Mouse (Mus musculus) erythroblast, adult 5-6 weeks (primary cell): Measurements from ENCODE around the gene Igfals. TPM values are rescaled to one million over a fixed set of nuclear protein-coding genes. Genes with fewer than 3 reads are reported as not detected.

Experiments
- ATAC-seq: replicated peaks from 2 replicates; pipeline ENCODE4 v1.8.0; 2016; ENCODE audit warnings: moderate number of reproducible peaks, mild to moderate bottlenecking, moderate TSS enrichment, inconsistent platforms; ENCODE audit not compliant: poor library complexity, low FRiP score, severe bottlenecking
- total RNA-seq, 2 experiments: library from RNA; stranded (forward) in 1 of 2; stranded (reverse) in 1 of 2; fragments of 150-400 nt in 1 of 2; fragments of 200-764, 138-1000 nt in 1 of 2; gene quantifications; 2 replicates each; pipeline versions ENCODE4 v1.2.3 to v1.2.4; 2015 to 2017; ENCODE audit warnings: low replicate concordance in 2 of 2

The Igfals gene
- total RNA-seq, 2 experiments from 2014 or later, result 0.17 TPM; not detected in 1

DNA sequence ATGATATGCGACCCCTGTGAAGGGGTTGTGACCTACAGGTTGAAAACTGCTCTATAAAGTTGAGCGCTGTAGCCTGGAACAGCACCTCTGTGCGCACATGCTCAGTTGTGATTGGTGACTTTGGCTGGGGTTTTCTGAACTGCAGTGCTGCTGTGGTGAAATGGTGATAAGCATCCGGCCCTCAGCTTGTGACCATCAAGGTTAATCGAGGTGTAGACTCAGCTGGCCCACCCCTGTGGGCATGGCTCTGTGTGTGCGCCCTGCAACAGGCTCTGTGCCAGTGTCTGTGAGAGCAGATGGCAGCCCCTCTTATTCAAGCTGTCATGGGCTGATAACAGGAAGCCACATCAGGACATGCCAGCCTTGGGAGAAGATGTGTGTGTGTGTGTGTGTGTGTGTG lies 6.8 kb upstream of the Igfals start:
- ATAC-seq, result peak; percentile 82

DNA sequence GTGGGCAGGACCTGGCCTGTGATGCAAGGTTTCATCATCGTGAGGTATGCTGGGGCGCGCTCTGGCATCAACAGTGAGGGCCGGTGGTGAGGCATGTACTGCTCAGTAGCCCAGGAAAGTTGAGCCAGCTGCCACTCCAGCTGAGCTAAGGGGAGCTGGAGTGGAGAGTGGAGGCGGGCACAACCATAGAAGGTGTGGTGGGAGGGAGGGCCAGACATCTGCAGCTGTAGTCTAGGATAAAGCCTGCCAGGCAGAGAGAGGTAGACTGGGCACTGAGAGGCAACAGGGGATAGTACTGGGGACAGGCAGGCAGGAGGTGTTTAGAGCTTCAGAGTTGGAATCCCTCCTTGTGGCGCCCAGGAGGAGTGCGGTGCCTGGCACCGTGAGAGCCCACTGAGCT lies 5.7 kb upstream of the Igfals start:
- peak; percentile 74 for ATAC-seq

DNA sequence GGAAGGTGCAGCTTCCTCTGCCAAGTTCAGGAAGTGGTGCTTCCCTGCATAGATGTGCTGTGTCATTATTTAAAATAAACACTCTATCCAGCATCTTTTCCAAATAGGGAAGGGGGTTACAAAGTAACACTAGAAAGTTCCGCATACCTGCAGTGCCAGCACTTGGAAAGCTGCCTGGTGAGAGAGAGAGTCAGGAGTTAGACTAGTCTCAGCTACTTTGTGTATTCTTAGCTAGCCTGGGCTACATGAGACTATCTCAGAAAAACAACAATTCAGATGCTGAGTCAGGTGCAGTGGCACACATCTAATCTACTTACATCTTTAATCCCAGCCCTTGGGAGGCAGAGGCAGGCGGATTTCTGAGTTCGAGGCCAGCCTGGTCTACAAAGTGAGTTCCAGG lies 4.0 kb upstream of the Igfals start:
- no peak for ATAC-seq

DNA sequence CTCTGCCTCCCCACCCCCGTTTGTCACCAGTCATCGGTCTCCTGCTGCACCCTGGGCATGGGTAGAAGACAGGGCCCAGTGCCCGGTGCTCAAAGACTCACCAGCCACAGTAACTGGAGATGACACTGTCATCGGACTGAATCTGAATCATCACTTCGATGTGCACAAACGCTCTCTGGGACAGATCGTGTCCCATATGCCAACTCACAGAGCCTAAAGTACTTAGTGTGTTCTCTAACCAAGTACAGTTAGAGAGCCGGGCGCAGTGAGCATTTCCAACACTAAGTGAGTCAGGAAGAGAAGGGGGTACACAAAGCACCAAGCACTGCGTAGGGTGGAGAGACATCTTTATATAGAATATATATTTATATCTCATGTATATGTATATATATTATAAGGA lies 2.1 kb downstream of the Igfals start:
- ATAC-seq, result no peak

DNA sequence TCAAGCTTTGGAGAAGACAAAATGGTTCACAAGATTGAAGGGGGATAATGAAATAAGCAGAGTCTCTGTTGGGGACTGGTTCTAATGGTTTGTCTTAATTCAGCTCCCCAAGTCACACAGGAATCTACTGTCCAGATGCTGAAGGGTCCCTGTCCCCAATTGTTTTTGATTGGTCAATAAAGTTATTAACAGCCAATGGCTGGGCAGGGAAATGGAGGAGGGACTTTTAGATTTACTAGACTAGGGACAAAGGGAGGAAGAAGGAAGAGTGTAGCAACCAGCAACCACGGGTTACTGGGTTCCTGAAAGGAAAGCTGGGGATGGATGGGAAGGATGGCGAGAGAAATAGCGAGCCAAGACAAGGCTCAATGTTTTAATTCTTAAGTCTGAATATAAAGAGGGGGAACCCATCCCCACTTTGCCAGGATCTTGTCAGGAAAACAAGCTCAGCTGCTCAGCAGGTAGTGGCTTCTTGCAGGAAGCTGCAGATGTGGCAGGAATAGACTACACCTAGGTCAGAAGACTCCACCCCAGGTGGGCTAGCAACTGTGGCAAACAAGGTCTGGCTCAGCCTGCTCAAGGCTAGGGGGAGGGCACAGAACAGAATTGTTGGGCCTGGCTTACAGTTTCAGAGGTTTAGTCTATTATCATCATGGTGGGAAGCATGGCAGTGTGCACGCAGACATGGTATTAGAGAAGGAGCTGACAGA lies 8.1 kb downstream of the Igfals start:
- ATAC-seq, result no peak

DNA sequence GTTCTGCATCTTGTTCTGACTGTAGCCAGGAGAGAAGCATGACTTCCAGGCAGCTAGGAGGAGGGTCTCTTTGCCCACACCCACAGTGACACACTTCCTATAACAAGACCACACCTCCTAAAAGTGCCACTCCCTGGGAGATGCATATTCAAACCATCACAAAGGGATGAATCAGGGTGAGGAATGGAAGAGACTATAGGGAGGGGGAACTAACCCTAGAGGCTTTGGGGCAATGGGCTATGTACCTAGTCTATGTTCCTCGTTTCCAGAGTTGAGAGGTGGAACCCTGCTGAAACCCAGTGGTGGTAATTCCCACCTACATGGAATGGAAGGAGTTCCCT lies 8.6 kb downstream of the Igfals start:
- ATAC-seq, result no peak

DNA sequence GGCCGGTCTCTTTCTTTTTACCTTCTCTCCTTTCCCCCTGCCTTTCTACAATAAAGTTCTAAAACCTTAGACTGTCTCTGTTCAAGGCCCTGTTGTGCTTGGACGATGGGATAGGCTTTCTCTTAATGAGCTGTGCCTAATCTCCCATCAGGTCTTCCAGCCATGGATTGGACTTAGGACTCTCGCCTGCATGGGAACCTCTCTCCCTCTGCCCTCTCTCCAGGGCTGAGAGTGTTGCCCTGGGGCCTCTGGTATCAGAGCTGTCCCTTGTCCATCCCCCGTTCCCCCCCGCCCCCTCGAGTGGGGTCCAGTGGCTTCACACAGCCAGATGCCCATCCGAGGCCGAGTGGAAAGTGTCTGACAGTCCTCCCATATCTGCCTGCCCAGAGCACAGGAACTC lies 9.2 kb downstream of the Igfals start:
- ATAC-seq, result no peak

DNA sequence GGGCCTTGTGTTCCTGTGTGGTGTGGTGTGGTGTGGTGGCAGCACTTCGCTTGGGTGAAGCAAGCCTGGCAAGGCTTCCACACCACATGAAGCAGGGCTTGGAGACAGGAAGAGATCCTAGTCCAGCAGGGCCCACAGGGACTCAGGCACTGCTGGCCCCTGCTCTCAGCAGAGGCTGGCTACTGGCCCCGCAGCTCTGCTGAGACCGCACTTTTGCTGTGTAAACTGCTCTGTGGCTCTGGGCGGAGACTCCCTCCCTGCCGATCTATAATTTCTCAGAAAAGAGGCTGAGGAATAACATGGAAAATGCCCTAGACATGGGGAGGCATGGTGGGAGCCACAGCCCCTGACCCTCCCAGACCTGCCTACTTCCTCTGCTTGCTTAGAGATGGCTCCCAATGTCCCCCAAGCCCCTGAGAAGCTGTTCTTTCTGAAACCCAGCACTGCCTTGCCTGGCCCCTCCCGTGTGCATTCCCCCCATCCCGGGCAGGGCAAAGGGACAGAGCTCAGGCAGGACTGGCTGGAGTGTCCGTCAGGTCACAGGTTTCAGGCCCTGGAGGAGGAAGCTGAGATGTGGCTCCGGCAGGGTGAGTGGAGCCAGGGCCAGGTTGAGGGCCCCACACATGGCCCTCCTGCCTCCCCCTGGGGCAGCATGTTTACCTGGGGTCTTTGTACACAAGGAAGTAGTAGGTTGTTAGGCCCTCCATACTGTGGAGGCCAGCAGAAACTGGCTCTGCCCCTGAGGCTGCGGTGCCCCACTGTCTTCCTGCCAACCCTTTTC lies 11.7 kb downstream of the Igfals start:
- ATAC-seq, result no peak

DNA sequence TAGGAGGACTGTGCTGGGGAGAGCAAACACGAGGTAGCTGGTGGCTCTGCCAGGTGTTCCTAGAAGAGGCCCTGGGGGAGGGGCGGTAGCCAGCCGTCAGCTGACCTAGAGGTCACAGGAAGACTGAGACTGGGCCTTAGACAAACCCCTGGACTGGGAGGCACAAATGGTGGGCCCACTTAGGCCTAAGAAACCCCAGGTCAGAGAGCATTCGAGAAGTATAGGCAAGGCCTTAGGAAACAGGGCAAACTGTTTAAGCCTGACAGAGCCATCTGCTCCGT lies 12.3 kb downstream of the Igfals start:
- ATAC-seq, result no peak

DNA sequence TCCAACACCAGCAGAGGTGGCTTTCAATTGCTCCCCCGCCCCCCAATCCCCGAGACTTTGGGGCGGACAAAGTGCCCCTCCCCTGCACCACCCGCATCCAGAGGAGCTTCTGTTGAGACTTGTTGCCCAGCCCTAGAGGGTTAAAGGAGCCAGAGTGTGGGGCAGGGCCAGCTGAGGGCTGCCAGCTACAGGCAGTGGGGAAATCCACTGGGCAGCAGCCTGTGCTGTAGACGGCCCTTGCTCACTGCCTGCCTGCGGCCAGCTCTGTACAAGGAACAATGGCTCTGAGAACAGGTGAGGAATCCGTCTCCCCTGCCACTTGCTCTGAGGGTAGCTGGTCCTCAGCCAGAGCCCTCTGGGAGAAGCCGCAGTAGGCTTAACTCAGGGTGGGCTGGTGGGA lies 12.7 kb downstream of the Igfals start:
- no peak for ATAC-seq

DNA sequence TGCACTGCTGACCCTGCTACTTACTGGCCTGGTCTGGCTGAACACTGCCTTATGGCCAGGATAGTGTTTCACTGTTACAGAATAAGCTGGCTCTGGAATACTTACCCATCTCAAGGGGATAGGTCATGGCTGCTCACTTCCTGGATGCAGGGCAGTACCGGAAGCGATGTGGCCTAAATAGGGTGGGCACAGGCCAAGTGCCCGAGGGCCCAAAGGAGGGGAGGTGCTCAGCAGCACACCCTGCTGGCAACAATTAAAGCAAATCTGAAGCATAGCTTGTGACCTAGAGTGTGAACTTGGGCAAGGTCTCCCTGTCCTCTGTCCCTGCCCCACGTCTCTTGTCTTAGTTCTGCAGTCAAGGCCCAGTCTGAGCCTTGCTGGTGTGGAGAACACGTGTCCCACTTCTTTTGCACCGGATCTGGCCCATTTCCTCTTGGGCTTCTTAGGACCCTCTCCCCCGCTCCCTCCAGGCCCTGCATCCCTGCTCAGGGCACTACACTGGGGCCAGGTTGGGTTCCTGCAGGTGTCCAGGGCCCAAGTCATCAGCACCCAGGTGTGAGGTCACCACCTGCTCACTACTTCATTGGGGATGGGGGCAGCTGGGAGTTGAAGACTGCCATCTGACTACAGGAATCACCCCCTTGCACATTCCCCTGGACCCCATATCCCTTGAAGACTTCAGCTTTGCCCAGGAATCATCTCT lies 16.1 kb downstream of the Igfals start:
- peak; percentile 20; the same call in 1 of the 2 replicates for ATAC-seq

DNA sequence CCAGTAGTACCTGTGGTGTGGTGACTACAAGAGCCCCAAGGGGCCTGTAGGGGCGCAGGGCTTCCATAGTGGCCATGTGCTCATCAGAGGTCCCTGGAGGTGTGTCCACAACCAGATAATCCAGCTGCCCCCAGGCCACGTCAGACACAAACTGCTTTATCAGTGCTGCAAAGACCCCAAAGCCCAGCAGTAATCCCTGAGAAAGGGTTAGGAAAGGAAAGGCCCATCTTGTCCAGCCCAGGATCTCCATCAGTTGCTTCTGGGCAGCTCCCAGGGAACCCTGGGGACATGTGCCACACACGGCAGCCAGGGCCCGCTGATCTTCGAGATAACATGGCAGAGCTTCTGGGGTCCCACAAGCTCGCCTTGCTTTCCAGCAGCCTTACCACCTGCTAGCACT lies 18.6 kb downstream of the Igfals start:
- ATAC-seq, result no peak

DNA sequence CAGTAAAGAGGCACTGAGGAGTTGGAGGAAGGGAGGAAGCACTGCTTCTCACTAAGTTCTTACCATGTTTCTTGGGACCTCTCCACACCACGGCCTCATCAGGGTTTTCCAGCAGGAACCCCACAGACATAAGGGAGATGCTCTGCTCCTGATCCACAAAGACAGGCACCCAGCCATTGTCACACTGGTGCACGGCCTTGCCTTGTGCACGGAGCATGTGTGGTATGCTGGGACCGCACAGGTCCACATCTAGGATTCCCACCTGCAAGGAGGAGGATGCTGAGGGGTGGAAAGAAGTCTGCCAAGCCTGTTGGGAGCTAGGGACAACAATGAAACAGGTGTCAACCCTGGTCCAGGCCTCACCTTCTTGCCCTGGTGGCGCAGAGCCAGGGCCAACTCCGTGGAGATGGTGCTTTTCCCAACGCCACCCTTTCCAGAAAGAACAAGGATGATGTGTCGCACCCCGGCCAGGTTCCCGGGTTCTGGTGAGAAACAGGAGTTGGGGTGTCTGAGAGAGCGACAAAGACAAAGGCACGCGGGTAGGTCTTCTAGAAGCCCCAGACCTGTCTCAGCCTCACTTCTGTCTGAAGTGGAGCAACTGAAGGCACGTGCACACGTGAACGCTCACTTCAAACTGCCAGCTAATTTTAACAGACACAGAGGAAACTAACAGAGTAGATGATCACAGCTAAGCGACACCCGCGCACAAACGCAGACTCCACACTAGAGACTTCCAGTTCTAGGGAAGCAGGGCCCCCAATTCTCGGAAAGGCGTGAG lies 19.7 kb downstream of the Igfals start:
- ATAC-seq, result no peak

DNA sequence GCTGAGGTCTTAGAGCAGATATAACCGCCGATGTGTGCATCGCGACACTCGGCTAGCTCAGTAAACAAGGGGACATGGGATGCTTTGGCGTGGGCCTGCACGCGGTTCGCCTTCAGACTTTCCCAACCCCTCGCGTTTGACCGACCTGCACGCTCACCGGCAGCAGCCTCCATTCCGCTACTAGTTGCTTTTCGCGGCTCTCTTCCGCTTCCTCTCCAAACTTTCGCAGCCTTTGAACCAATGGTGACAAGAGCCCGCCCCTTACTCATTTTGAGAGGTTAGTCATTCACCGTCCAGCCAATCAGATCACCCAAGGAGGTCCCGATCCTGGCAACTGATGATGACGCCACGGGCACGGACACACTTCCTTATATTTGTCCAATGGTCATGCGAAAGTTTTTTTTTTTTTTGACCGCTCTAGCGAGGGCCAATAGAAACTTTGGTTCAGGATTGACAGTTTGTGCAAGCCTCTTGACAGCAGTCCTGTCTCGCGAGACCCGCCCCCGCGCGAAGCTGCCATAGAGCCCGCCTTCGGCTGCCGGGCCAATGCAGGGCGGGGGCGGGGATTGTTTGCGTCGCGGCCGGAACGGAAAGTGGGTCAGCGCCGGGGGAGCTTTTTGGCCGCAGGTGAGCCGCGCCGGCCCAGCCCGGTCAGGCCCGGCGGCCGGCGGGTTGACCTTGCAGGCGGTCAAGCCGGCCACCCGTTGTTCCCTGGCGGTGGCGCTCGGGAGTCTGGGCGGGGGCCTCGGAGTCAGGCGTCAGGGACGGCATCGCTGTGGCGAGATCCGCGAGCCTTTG lies 20.5 kb downstream of the Igfals start, which contains the start of the genes Nubp2 and Spsb3:
Gene Nubp2 (minus strand): TSS at position 216 of the 798 bp plus-strand sequence.
Gene Spsb3 (plus strand): TSS at position 510 of the 798 bp plus-strand sequence.
- peak; percentile 88 for ATAC-seq

DNA sequence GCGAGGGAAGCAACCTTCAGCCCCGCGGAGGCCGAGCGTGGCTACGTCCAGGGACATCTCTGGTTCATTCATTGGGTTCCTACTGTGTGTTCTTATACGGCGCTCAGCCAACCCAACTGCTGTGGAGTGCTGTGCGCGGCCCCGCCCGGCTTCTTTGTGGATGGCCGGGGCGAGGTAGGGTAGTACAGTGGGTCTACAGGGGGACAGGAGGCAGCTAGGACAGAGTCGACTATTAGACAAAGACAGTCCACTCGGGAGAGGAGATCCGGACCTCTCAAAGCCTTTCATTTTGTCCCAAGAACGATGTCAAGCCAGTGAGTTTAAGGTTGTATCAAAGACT lies 21.1 kb downstream of the Igfals start:
- peak; percentile 34 for ATAC-seq

DNA sequence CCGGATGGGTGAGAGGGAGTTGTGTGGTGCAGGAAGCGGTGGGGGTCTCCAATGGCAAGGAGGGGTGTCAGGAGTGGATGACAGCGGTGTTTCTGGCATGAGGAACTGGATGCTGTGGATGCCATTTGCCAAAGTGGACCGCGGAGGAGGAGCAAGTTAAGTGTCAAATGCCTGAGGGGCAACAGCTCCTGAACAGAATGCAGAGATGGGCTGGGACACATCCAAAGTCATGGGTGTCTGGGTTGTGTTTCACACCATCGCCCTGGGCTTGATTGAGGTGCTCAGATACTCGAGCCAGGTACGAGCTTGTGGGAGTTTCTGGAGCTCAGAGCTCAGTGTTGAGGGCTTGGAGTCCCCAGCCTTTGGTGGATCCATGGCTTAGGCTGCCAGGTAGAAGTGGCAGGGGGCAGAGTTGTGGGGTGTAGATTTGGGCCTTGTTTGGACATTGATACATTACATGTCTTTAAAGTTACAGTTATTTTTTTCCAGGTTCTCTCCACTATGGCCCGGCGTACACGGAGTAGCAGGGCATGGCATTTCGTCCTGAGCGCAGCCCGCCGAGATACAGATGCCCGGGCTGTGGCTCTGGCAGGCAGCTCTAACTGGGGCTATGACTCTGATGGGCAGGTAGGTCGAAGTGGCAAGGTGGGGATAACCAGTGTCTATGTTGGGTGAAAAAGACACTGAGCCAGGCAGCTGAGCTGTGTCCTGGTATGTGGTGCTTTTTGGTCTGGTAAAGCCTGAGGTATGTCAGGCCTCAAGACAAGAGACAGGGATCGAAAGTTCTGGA lies 21.7 kb downstream of the Igfals start:
- ATAC-seq, result peak; percentile 16

DNA sequence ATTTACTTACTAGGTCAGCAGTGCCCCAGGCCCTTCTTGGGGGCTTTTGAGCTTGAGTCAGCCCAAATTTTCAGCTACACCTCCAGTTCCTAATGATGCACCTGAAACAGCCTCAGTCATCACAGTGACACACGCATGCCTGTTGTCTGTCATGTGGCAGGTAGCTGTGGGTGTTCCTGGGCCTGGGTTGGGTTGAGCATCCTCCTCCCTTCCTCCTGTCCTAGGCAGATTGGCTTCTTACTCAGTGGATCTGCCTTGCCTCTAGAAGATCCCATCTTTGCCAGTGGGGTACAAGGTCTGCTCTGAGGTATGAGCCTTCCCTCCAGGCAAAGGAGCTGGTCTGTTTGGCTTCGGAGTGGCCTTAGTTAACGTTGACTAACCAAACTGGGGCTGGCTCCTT lies 23.1 kb downstream of the Igfals start:
- no peak for ATAC-seq

DNA sequence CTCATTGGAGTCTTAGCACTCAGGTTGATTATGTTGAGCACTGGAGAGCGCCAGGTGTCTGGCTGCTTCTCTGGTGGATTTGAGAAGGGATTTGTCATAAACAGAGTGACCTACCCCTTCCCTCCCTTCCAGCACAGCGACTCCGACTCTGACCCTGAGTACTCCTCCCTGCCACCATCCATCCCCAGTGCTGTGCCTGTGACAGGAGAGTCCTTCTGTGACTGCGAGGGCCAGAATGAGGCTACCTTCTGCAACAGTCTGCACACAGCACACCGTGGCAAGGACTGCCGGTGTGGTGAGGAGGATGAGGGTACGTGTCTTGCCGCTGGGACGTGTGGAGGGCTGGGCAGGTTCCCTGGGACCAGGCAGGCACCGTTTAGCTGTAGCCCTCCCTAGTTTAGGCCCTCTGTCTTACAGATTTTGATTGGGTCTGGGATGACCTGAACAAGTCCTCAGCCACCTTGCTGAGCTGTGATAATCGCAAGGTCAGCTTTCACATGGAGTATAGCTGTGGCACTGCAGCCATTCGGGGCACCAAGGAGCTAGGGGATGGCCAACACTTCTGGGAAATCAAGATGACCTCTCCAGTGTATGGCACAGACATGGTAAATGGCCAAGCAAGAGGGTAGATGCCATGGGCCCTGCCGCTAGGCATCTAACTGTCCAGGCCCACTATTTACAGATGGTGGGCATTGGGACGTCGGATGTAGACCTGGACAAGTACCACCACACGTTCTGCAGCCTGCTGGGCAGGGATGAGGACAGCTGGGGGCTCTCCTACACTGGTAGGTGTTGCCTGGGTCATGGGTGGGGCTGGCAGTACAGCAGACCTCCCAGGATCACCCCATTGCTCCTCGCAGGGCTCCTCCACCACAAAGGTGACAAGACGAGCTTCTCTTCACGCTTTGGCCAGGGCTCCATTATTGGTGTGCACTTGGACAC lies 24.6 kb downstream of the Igfals start:
- no peak for ATAC-seq
